Mouse (Mus musculus): Measurements from ENCODE around the gene Arhgef15.

DNA sequence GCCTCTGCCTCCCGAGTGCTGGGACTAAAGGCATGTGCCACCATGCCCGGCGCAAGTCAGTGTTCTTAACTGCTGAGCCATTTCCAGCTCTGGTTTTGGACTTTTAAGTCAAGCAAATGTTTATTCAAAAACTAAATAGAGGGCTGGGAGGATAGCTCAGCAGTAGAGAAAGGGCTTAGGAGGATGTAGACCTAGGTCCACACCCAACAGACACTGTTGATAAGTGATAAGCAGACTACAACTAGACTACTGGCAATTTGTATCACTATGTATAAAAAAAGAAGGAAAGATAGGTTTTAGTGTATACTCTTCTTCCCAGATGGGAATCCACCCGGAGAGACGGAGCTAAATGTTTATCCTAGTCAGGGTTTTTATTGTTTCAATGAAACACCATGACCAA is 61.0 kb downstream of the Arhgef15 start:
- TF ChIP-seq CTCF (IDR thresholded peaks at IDR 0.05; ENCODE audit: insufficient read depth, low read length) (no peak), POLR2A (IDR thresholded peaks at IDR 0.05; ENCODE audit: borderline replicate concordance, extremely low read depth, low read depth, low read length) (no peak)
